Mouse (Mus musculus): ENCODE data around the gene Mtif3. TPM values are rescaled to one million over a fixed set of nuclear protein-coding genes. Genes with fewer than 3 reads are reported as not detected.

Gene Mtif3
- polyA plus RNA-seq, 1 experiment from 2014 or later = 23.2 TPM

- H3K27me3 ChIP-seq (replicated peaks; ENCODE audit: control insufficient read depth, insufficient read depth, low read length) = no peaks in the 10 kb centered on the region
- 0 out of 2 replicates have a peak, but pooled peaks cover 2% of the 10 kb centered on the region for H3K4me1 ChIP-seq (replicated peaks; ENCODE audit: control insufficient read depth, insufficient read depth, low read length)
- H3K27ac ChIP-seq (ENCODE audit: low read depth, low read length) = no peak overlapping the region
- no peaks in the 10 kb centered on the region for H3K36me3 ChIP-seq (ENCODE audit: control insufficient read depth, insufficient read depth, low read length)
- H3K4me2 ChIP-seq = no peak overlapping the region
- ATAC-seq (replicated peaks; ENCODE audit: low FRiP score) (no peak), DNase-seq (ENCODE audit: low spot score) (no peak)
- H3K4me3 ChIP-seq (ENCODE audit: low read depth, low read length) = no peak overlapping the region
- H3K9me3 ChIP-seq (ENCODE audit: control insufficient read depth, low read length) = no peaks in the 10 kb centered on the region
- WGBS = 27% methylated on average over 6 of the region's 6 CpGs
- no peak overlapping the region for H3K9ac ChIP-seq (ENCODE audit: low read depth, low read length)
Observed at GRCm38 (mm10) chr5:146916806-146917205, 46.8 kb downstream of the Mtif3 start.

GRCm38 (mm10) chr5:146916273-146916672 is 47.3 kb downstream of the Mtif3 start:
- Histone ChIP-seq H3K27ac (ENCODE audit: low read depth, low read length) (no peak overlapping the region), H3K4me2 (no peak overlapping the region), H3K9ac (ENCODE audit: low read depth, low read length) (no peak overlapping the region), H3K27me3 (replicated peaks; ENCODE audit: control insufficient read depth, insufficient read depth, low read length) (no peaks in the 10 kb centered on the region), H3K9me3 (ENCODE audit: control insufficient read depth, low read length) (no peaks in the 10 kb centered on the region), H3K4me1 (replicated peaks; ENCODE audit: control insufficient read depth, insufficient read depth, low read length) (peaks cover 5% of the 10 kb centered on the region; the same call in 1 of the 2 replicates), H3K36me3 (ENCODE audit: control insufficient read depth, insufficient read depth, low read length) (no peaks in the 10 kb centered on the region), H3K4me3 (ENCODE audit: low read depth, low read length) (no peak overlapping the region)
- DNase-seq (ENCODE audit: low spot score) = no peak
- ATAC-seq (replicated peaks; ENCODE audit: low FRiP score) = no peak
- WGBS = 59% methylated on average over 8 of the region's 8 CpGs

- H3K4me1 ChIP-seq (replicated peaks; ENCODE audit: control insufficient read depth, insufficient read depth, low read length) = peaks cover 2% of the 10 kb centered on the region; the same call in 1 of the 2 replicates
- no peaks in the 10 kb centered on the region for H3K27me3 ChIP-seq (replicated peaks; ENCODE audit: control insufficient read depth, insufficient read depth, low read length)
- no peak overlapping the region for H3K4me2 ChIP-seq
- no peaks in the 10 kb centered on the region for H3K9me3 ChIP-seq (ENCODE audit: control insufficient read depth, low read length)
- peak; percentile 56 for ATAC-seq (replicated peaks; ENCODE audit: low FRiP score)
- no peak overlapping the region for H3K9ac ChIP-seq (ENCODE audit: low read depth, low read length)
- no peak for DNase-seq (ENCODE audit: low spot score)
- H3K36me3 ChIP-seq (ENCODE audit: control insufficient read depth, insufficient read depth, low read length) = no peaks in the 10 kb centered on the region
- no peak overlapping the region for H3K4me3 ChIP-seq (ENCODE audit: low read depth, low read length)
- H3K27ac ChIP-seq (ENCODE audit: low read depth, low read length) = no peak overlapping the region
- 23% methylated on average over 9 of the region's 9 CpGs for WGBS
Observed at GRCm38 (mm10) chr5:146914088-146914766, 49.4 kb downstream of the Mtif3 start.

- WGBS = 80% methylated on average over 7 of the region's 7 CpGs
- no peaks in the 10 kb centered on the region for H3K27me3 ChIP-seq (replicated peaks; ENCODE audit: control insufficient read depth, insufficient read depth, low read length)
- no peak overlapping the region for H3K4me2 ChIP-seq
- H3K9me3 ChIP-seq (ENCODE audit: control insufficient read depth, low read length) = no peaks in the 10 kb centered on the region
- H3K36me3 ChIP-seq (ENCODE audit: control insufficient read depth, insufficient read depth, low read length) = no peaks in the 10 kb centered on the region
- DNase-seq (ENCODE audit: low spot score) = no peak
- H3K9ac ChIP-seq (ENCODE audit: low read depth, low read length) = no peak overlapping the region
- peaks cover 2% of the 10 kb centered on the region; the same call in 1 of the 2 replicates for H3K4me1 ChIP-seq (replicated peaks; ENCODE audit: control insufficient read depth, insufficient read depth, low read length)
- no peak overlapping the region for H3K27ac ChIP-seq (ENCODE audit: low read depth, low read length)
- H3K4me3 ChIP-seq (ENCODE audit: low read depth, low read length) = no peak overlapping the region
- no peak for ATAC-seq (replicated peaks; ENCODE audit: low FRiP score)
Observed at GRCm38 (mm10) chr5:146913355-146913754, 50.2 kb downstream of the Mtif3 start.

GRCm38 (mm10) chr5:146912206-146912605 is 51.4 kb downstream of the Mtif3 start:
- Histone ChIP-seq H3K4me3 (ENCODE audit: low read depth, low read length) (no peak overlapping the region), H3K9ac (ENCODE audit: low read depth, low read length) (no peak overlapping the region), H3K27me3 (replicated peaks; ENCODE audit: control insufficient read depth, insufficient read depth, low read length) (no peaks in the 10 kb centered on the region), H3K4me2 (no peak overlapping the region), H3K4me1 (replicated peaks; ENCODE audit: control insufficient read depth, insufficient read depth, low read length) (peaks cover 2% of the 10 kb centered on the region; the same call in 1 of the 2 replicates), H3K27ac (ENCODE audit: low read depth, low read length) (peak overlapping the region; percentile 8; the same call in 1 of the 2 replicates), H3K36me3 (ENCODE audit: control insufficient read depth, insufficient read depth, low read length) (no peaks in the 10 kb centered on the region), H3K9me3 (ENCODE audit: control insufficient read depth, low read length) (no peaks in the 10 kb centered on the region)
- ATAC-seq (replicated peaks; ENCODE audit: low FRiP score) = peak; percentile 52; the same call in 1 of the 2 replicates
- DNase-seq (ENCODE audit: low spot score) = no peak
- WGBS = 17% methylated on average over 9 of the region's 9 CpGs

- ATAC-seq (replicated peaks; ENCODE audit: low FRiP score) (no peak), DNase-seq (ENCODE audit: low spot score) (no peak)
- Histone ChIP-seq H3K36me3 (ENCODE audit: control insufficient read depth, insufficient read depth, low read length) (no peaks in the 10 kb centered on the region), H3K4me3 (ENCODE audit: low read depth, low read length) (no peak overlapping the region), H3K27me3 (replicated peaks; ENCODE audit: control insufficient read depth, insufficient read depth, low read length) (no peaks in the 10 kb centered on the region), H3K27ac (ENCODE audit: low read depth, low read length) (no peak overlapping the region), H3K4me1 (replicated peaks; ENCODE audit: control insufficient read depth, insufficient read depth, low read length) (peaks cover 2% of the 10 kb centered on the region; the same call in 1 of the 2 replicates), H3K9ac (ENCODE audit: low read depth, low read length) (no peak overlapping the region), H3K9me3 (ENCODE audit: control insufficient read depth, low read length) (no peaks in the 10 kb centered on the region), H3K4me2 (no peak overlapping the region)
- 32% methylated on average over 11 of the region's 11 CpGs for WGBS
Observed at GRCm38 (mm10) chr5:146908629-146909028, 55.0 kb downstream of the Mtif3 start.

GRCm38 (mm10) chr5:146907533-146907932 is 56.1 kb downstream of the Mtif3 start:
- Histone ChIP-seq H3K27me3 (replicated peaks; ENCODE audit: control insufficient read depth, insufficient read depth, low read length) (no peaks in the 10 kb centered on the region), H3K9ac (ENCODE audit: low read depth, low read length) (no peak overlapping the region), H3K4me2 (no peak overlapping the region), H3K27ac (ENCODE audit: low read depth, low read length) (no peak overlapping the region), H3K9me3 (ENCODE audit: control insufficient read depth, low read length) (no peaks in the 10 kb centered on the region), H3K4me3 (ENCODE audit: low read depth, low read length) (no peak overlapping the region), H3K4me1 (replicated peaks; ENCODE audit: control insufficient read depth, insufficient read depth, low read length) (peaks cover 2% of the 10 kb centered on the region; the same call in 1 of the 2 replicates), H3K36me3 (ENCODE audit: control insufficient read depth, insufficient read depth, low read length) (no peaks in the 10 kb centered on the region)
- DNase-seq (ENCODE audit: low spot score) = no peak
- WGBS = 48% methylated on average over 5 of the region's 5 CpGs
- no peak for ATAC-seq (replicated peaks; ENCODE audit: low FRiP score)

- ATAC-seq (replicated peaks; ENCODE audit: low FRiP score) (0 out of 2 replicates have a peak, but pooled peaks have one; percentile 30), DNase-seq (ENCODE audit: low spot score) (peak; percentile 81)
- no peak overlapping the region for H3K9ac ChIP-seq (ENCODE audit: low read depth, low read length)
- no peaks in the 10 kb centered on the region for H3K27me3 ChIP-seq (replicated peaks; ENCODE audit: control insufficient read depth, insufficient read depth, low read length)
- WGBS = 24% methylated on average over 14 of the region's 14 CpGs
- no peak overlapping the region for H3K27ac ChIP-seq (ENCODE audit: low read depth, low read length)
- peak overlapping the region; percentile 28; the same call in 1 of the 2 replicates for H3K4me3 ChIP-seq (ENCODE audit: low read depth, low read length)
- H3K36me3 ChIP-seq (ENCODE audit: control insufficient read depth, insufficient read depth, low read length) = no peaks in the 10 kb centered on the region
- no peaks in the 10 kb centered on the region for H3K4me1 ChIP-seq (replicated peaks; ENCODE audit: control insufficient read depth, insufficient read depth, low read length)
- peak overlapping the region; percentile 47 for H3K4me2 ChIP-seq
- no peaks in the 10 kb centered on the region for H3K9me3 ChIP-seq (ENCODE audit: control insufficient read depth, low read length)
Observed at GRCm38 (mm10) chr5:146905486-146906172, 58.0 kb downstream of the Mtif3 start.
